Mouse (Mus musculus): ENCODE measurements at regions not wholly inside any gene's neighbourhood (a gene's known extent, or its start where the extent isn't known, plus 50 kb on each side); places are given as distances from the start of the nearest gene placed in this dataset.

DNA sequence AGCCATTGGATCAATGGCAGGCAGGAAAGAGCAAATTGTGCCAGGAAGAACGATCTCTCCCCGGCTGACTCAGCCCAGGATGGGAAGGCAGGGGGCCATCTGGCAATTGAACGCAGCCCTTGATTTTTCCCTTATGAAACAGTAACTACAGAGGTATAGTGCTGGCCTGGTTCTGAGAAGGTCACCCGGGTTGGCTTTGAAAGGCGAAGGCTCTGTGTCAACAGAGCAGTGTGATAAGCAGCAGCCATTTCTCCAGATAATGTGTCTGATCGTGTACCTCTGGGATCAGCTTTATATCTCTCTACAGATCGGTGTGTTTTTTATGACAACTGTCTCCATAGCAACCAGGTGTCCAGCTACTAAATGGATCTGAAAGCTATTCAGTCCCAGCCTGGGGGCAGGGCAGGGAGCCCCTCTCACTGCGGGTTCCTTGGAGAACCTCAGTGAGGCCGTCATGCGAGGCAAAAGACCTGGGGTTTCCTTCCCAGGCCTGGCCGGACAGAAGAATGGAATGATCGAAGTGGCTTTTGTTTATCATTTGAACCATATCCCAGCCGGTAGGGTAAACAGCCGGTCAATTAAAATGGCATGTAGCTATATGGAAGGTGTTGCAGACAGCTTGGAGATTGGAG is 67.8 kb upstream of the Irf2bp2 start:
- DNase-seq (ENCODE audit: low spot score in 2 of 2): no peak

DNA sequence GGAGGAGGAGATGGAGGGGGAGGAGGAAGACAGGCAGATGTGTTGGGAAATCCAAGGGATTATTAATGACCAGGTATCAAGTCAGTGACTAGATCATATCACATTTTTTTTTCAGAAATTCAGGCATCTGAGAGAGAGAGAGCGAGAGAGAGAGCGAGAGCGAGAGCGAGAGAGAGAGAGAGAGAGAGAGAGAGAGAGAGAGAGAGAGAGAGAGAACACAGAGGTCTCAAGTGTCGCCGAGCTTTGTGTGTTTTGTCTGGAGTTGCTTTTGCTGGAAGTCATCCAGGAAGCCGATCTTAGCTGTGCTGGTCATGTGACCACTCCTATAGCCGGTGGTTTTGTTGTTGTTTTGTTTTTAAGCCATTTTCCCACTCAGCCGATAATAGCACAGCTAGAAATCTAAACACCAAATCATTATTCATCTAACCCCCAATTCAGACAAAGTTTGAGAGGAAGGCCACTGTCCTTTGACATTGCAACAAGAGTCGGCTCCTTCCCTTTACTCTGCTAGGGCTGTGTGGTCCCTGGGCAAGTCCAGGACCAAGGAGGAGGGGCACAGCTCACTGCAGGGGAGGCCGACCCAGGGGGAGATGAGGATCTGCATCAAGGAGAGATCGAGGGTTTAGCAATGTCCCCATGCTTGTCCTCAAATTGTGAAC is 67.0 kb upstream of the Irf2bp2 start:
- DNase-seq (ENCODE audit: low spot score in 2 of 2): no peak

DNA sequence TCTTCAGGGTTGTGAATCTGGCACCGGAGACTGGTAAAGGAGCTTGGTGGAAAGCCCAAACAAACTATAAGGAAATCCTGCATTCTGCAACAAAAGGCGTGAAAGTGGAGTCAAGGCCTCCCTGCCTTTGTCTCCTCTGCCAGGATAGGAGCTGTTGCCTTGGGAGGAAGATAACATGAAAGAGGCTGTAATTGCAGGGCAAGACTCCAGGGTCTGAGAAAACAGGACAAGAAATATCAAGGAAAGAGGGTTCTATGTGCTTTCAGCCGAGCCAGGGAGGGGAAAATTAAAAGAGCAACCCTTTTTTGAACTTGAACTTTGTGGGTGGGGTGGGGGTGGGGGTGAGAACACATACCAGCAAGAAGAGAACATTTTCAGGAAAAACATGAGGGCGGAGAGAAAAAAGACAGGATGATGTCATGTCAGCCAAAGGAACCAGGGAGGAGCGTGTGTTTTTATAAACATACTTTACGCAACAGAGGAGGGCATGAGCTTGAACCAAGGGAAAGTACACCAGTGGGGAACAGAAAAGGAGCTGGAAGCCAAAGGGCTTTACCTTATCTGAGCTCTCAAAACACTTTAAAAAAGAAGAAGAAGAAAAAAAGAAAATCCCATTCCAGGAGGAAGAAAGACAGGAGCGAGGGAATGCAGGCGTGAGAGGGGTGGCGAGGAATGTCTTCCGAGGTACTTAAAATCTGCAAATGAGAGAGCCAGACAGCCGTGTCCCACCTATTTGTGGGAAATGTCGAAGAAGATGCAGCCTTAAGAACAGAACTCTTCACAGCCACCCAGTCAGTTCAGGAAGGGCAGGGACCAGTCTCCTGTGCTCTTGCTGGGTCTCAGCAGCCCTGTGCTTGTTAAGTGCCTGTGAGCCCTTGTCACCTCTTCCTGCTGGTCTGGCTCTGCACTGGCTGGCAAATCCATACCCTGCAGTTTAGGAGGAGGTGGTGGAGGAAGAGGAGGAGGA is 66.2 kb upstream of the Irf2bp2 start:
- DNase-seq (ENCODE audit: low spot score in 2 of 2): no peak

- no peak for DNase-seq (ENCODE audit: low spot score in 2 of 2)
Measured at GRCm38 (mm10) chr8:126657546-126657945, 63.8 kb upstream of the Irf2bp2 start.

DNA sequence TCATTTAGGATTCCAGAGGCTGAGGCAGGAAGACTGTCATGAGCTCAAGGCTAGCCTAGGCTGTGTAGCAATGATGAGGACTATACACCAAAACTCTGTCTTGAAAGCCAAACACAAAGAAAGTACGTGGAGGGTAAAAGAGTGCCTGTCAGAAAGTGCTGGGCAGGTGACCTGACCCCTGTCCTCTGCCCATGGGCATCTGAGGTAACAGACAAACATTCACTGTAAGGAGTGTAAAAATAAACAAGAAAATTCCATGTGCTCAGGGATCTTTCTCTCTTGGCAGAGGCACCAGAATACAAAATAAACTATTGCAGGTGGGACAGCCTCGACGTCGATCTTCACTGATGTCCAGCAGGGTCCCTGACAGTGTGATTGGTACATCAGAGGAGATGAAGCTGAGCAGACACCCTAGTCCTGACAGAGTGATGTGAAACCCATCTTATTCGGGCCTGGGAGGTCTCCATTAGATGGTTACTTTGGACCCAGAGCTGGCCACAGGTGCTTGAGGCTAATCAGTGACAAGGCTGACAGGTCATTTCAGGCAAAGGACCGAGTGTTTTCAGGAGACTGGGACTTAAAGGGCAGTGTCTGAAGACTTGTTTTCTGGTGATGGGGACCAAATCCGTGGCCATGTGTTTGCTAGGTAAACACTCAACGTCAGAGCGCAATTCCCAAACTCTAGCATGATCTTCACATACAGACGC is 62.9 kb upstream of the Irf2bp2 start:
- DNase-seq (ENCODE audit: low spot score in 2 of 2): no peak

GRCm38 (mm10) chr8:126655565-126655964 is 61.8 kb upstream of the Irf2bp2 start:
- DNase-seq (ENCODE audit: low spot score in 2 of 2): no peak

DNA sequence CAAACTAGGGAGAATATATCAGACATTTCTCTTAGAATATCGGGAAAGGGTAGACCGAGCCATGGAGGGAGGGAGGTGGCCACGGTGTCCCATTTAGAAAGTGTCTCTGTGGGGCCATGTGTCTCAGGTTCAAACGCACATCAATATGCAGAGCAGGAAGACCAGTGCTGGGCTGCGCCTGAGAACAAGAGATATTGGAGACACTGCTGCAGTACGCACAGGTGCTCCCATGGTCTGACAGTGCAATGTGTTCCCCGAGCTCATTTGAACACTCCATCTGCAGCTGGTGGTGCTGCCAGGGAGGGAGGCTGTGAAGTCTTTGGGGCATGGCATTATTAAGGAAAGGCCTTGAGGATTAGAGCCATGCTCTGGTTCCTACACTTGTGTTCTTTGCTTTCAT is 60.6 kb upstream of the Irf2bp2 start:
- no peak for DNase-seq (ENCODE audit: low spot score in 2 of 2)

DNA sequence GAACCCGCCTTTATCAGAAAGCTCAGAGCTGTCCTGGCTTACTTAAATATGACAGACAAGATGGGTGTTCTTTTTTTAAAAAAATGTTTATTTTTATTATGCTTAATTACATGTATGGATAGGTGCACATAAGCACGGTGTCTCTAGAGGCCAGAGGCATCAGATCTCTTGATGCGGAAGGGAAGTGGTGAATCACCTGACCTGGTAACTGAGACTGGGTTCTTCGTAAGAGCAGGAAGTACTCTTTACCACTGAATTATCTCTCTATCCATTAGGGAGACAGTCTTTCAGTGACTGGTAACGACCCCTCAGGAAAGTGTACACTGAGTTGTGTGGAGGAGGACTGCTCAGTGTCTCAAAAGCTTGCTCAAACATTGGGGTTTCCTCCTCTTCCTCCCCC is 58.4 kb upstream of the Irf2bp2 start:
- DNase-seq (ENCODE audit: low spot score in 2 of 2): no peak

DNA sequence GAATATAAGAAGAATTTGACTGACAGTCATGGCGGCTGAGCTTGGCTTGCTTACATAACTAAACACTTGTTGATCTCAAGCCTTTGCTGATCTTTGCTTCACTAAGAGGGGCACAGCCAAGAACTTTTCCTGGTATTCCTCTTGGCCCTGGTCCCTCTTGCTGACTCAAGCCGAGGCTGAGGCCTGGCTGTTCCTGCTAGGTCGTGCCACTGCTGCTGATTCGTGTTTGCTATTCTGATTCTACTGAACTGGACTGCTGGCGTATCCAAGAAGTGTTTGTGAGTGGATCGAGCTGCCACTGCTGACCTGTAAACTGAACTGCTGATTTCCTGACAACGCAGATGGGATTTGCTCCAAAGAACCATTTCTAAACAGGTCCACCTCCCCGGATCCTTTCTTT is 57.2 kb upstream of the Irf2bp2 start:
- no peak for DNase-seq (ENCODE audit: low spot score in 2 of 2)

- DNase-seq (ENCODE audit: low spot score in 2 of 2): no peak
Measured at GRCm38 (mm10) chr8:126649305-126649704, 55.5 kb upstream of the Irf2bp2 start.

GRCm38 (mm10) chr8:126647350-126647749 is 53.6 kb upstream of the Irf2bp2 start:
- DNase-seq (ENCODE audit: low spot score in 2 of 2): no peak

DNA sequence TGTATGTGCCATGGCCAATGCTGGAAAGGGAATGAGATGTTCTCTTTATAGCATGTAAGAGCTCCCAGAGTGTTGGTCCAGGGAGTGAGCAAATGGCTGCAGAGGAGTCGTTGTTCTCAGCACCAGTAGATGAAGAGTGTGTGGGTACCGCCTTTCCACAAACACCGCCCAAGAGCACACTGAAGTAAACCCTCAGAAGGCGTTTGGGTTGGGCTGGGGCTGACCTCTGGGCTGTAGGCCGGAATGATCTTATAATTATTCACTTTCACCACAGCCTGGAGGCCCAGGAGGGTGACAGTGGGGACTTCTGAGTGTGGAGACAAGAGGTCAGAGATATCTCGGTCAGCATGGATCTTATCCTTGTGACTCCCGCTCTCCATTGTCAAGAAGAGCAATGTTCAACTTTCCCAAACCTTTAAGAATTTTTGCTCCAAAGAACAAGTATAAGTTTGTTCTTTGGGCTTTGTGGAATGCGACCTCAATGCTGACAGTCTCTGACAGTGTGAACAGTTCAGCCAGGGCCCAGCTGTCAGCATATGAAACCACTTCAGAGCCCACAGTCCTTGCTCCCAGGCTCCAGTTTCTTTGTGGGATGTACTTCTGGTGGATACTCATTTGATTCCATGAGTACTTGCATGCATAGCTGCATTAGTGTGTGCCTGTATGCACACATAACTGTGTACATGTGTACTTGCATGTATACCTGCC is 53.0 kb upstream of the Irf2bp2 start:
- DNase-seq (ENCODE audit: low spot score in 2 of 2): no peak

DNA sequence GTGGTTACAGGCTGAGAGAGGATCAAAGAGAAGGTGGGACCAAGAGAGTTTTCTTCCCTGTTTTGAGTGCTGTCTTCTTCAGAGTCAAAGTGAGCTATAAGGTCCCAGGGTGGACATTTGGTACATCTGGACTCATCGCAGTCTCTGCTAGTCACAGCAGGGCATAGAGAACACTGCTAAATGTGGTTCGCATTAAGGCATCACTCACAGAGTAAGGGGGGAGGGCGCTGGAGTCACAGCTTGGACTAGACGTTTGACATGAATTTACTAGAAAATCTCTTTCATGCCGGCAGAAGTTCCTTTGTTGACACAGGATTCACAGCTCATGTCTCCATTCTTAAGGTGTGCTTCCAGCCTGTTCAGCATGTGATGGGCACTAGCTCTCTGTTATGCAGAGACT is 50.4 kb upstream of the Irf2bp2 start:
- DNase-seq (ENCODE audit: low spot score in 2 of 2): no peak
